19 mouse cellular contexts compared by ENCODE assay signal in genomic region chr9:112799583-112800220, GRCm38 (mm10).
DNase-seq lines count a peak whose midpoint lies in the region; ATAC-seq lines count a peak whose summit lies in the region.
"Had no signal": no experiment of that assay in that cellular context is flagged by ENCODE, and none has a peak within 500 bp of the region (broad histone marks: within the 10 kb centered on the region; RNA-seq: fewer than 3 reads in every experiment).

No protein-coding gene starts in this region.

- H3K27ac ChIP-seq in kidney, embryonic 15.5 days, result no peak overlapping the region
- H3K27ac ChIP-seq in kidney, embryonic 16.5 days (ENCODE audit: low read length), result no peak overlapping the region
- no peak overlapping the region for H3K27ac ChIP-seq in midbrain, embryonic 12.5 days (replicated peaks)
- no peak overlapping the region for H3K27ac ChIP-seq in midbrain, embryonic 15.5 days
- H3K27ac ChIP-seq: embryonic facial prominence, embryonic 10.5 days; forebrain, embryonic 13.5 days; gastrocnemius, adult 2 months; hindbrain, embryonic 12.5 days had no signal

- no peaks in the 10 kb centered on the region for H3K36me3 ChIP-seq in kidney, embryonic 15.5 days
- H3K36me3 ChIP-seq in kidney, embryonic 16.5 days (ENCODE audit: insufficient read depth, low read length), result no peaks in the 10 kb centered on the region
- H3K36me3 ChIP-seq in midbrain, embryonic 12.5 days, result no peaks in the 10 kb centered on the region
- H3K36me3 ChIP-seq in midbrain, embryonic 15.5 days (replicated peaks), result no peaks in the 10 kb centered on the region
- H3K36me3 ChIP-seq: embryonic facial prominence, embryonic 10.5 days; heart, embryonic 12.5 days; hindbrain, embryonic 12.5 days had no signal

- ATAC-seq in kidney, embryonic 15.5 days (replicated peaks; ENCODE audit: low FRiP score), result 0 out of 2 replicates have a peak, but pooled peaks have one; percentile 46
- no peak for ATAC-seq in kidney, embryonic 16.5 days (ENCODE audit: low FRiP score, low TSS enrichment)
- 0 out of 2 replicates have a peak, but pooled peaks have one; percentile 52 for ATAC-seq in midbrain, embryonic 12.5 days (ENCODE audit: low FRiP score, low read depth)
- ATAC-seq in midbrain, embryonic 15.5 days (replicated peaks), result no peak
- ATAC-seq: forebrain, embryonic 13.5 days; inflammation-experienced regulatory T-cells, adult 6 months; Patski had no signal

- WGBS in kidney, embryonic 15.5 days, result 32% methylated on average over 2 of the region's 2 CpGs
- WGBS in kidney, embryonic 16.5 days, result 23% methylated on average over 2 of the region's 2 CpGs
- WGBS in midbrain, embryonic 12.5 days, result 26% methylated on average over 2 of the region's 2 CpGs
- WGBS in midbrain, embryonic 15.5 days, result 15% methylated on average over 2 of the region's 2 CpGs

- no peak overlapping the region for H3K9ac ChIP-seq in kidney, embryonic 15.5 days
- H3K9ac ChIP-seq in kidney, embryonic 16.5 days (replicated peaks; ENCODE audit: low read length), result no peak overlapping the region
- no peak overlapping the region for H3K9ac ChIP-seq in midbrain, embryonic 12.5 days (replicated peaks)
- H3K9ac ChIP-seq in midbrain, embryonic 15.5 days, result no peak overlapping the region
- H3K9ac ChIP-seq: forebrain, embryonic 13.5 days; heart, embryonic 12.5 days; hindbrain, embryonic 12.5 days had no signal

- DNase-seq in embryo, embryonic 11 days, result peak; percentile 5
- DNase-seq in embryo, embryonic 9.5 days (ENCODE audit: extremely low spot score), result no peak
- DNase-seq in R1 (ENCODE audit: low read depth, low spot score), result peak; percentile 8
- DNase-seq in natural killer cell, adult 2 months (ENCODE audit: low spot score in 2 of 2), result no peak
- DNase-seq: adrenal gland, adult 8-10 months; adrenal gland, postnatal 36 days; cerebellum, adult 2 months; gastrocnemius, adult 2 months; gastrocnemius, postnatal 25 days had no signal

- H3K9me3 ChIP-seq in kidney, embryonic 15.5 days (replicated peaks), result no peaks in the 10 kb centered on the region
- no peaks in the 10 kb centered on the region for H3K9me3 ChIP-seq in kidney, embryonic 16.5 days (ENCODE audit: low read length)
- H3K9me3 ChIP-seq in midbrain, embryonic 12.5 days, result no peaks in the 10 kb centered on the region
- H3K9me3 ChIP-seq in midbrain, embryonic 15.5 days, result no peaks in the 10 kb centered on the region
- H3K9me3 ChIP-seq: embryonic facial prominence, embryonic 10.5 days; forebrain, embryonic 13.5 days; heart, embryonic 12.5 days; hindbrain, embryonic 12.5 days had no signal

- no peak overlapping the region for H3K4me2 ChIP-seq in kidney, embryonic 15.5 days
- H3K4me2 ChIP-seq in kidney, embryonic 16.5 days (replicated peaks; ENCODE audit: low read depth, low read length), result no peak overlapping the region
- H3K4me2 ChIP-seq in midbrain, embryonic 12.5 days (replicated peaks), result no peak overlapping the region
- no peak overlapping the region for H3K4me2 ChIP-seq in midbrain, embryonic 15.5 days
- H3K4me2 ChIP-seq: forebrain, embryonic 13.5 days; heart, embryonic 12.5 days; hindbrain, embryonic 12.5 days had no signal

- H3K27me3 ChIP-seq in kidney, embryonic 15.5 days, result no peaks in the 10 kb centered on the region
- no peaks in the 10 kb centered on the region for H3K27me3 ChIP-seq in kidney, embryonic 16.5 days (ENCODE audit: insufficient read depth, low read length)
- no peaks in the 10 kb centered on the region for H3K27me3 ChIP-seq in midbrain, embryonic 12.5 days
- no peaks in the 10 kb centered on the region for H3K27me3 ChIP-seq in midbrain, embryonic 15.5 days (replicated peaks)
- H3K27me3 ChIP-seq: forebrain, embryonic 13.5 days; heart, embryonic 12.5 days; hindbrain, embryonic 12.5 days; Patski had no signal

- H3K4me1 ChIP-seq in kidney, embryonic 15.5 days, result no peaks in the 10 kb centered on the region
- no peaks in the 10 kb centered on the region for H3K4me1 ChIP-seq in kidney, embryonic 16.5 days (ENCODE audit: insufficient read depth, low read length)
- H3K4me1 ChIP-seq in midbrain, embryonic 12.5 days, result no peaks in the 10 kb centered on the region
- no peaks in the 10 kb centered on the region for H3K4me1 ChIP-seq in midbrain, embryonic 15.5 days
- H3K4me1 ChIP-seq: embryonic facial prominence, embryonic 10.5 days; forebrain, embryonic 13.5 days; heart, embryonic 12.5 days; hindbrain, embryonic 12.5 days had no signal

- no peak overlapping the region for H3K4me3 ChIP-seq in kidney, embryonic 15.5 days (replicated peaks)
- H3K4me3 ChIP-seq in kidney, embryonic 16.5 days (ENCODE audit: low read length), result no peak overlapping the region
- no peak overlapping the region for H3K4me3 ChIP-seq in midbrain, embryonic 12.5 days
- no peak overlapping the region for H3K4me3 ChIP-seq in midbrain, embryonic 15.5 days
- H3K4me3 ChIP-seq: embryonic facial prominence, embryonic 10.5 days; forebrain, embryonic 13.5 days; gastrocnemius, adult 2 months; heart, embryonic 12.5 days; hindbrain, embryonic 12.5 days had no signal

Comparison
In these comparisons a context has a peak if more than half of its experiments do, and no peak if none do; other contexts are left out.
1. DNase-seq: peak in embryo, embryonic 11 days (single experiment) and R1 (single experiment); none in embryo, embryonic 9.5 days (single experiment) and natural killer cell, adult 2 months (0 of 2).
2. ATAC-seq: peak in kidney, embryonic 15.5 days (single experiment) and midbrain, embryonic 12.5 days (single experiment); none in kidney, embryonic 16.5 days (single experiment) and midbrain, embryonic 15.5 days (single experiment).